Mouse (Mus musculus) lung, embryonic 14.5 days (tissue): ENCODE results near the gene Olfr140. TPM values are rescaled to one million over a fixed set of nuclear protein-coding genes. Genes with fewer than 3 reads are reported as not detected.

Experiments used
- ATAC-seq: fragments of 200-750 bp; cut with Nextera tagmentation; 2 replicates; pipeline ENCODE4 v1.8.0; 2017; ENCODE audit warnings: mild to moderate bottlenecking, moderate TSS enrichment, moderate library complexity; ENCODE audit not compliant: insufficient read depth
- DNase-seq: peaks from one replicate; pipeline ENCODE4 v3.0.0-alpha.2; 2015
- H3K27ac ChIP-seq: fragments of 300-500 bp; sonication (generic); 2 replicates; pipeline ENCODE4 v1.5.1; 2014; ENCODE audit warnings: low read depth, mild to moderate bottlenecking, moderate library complexity
- H3K27me3 ChIP-seq: fragments of 300-500 bp; sonication (generic); 2 replicates; pipeline ENCODE4 v1.6.1; 2014; ENCODE audit warnings: low read length, control low read depth; ENCODE audit not compliant: insufficient read depth
- H3K36me3 ChIP-seq: fragments of 300-500 bp; sonication (generic); 2 replicates; pipeline ENCODE4 v1.6.1; 2014; ENCODE audit warnings: control low read depth; ENCODE audit not compliant: insufficient read depth
- H3K4me1 ChIP-seq: fragments of 300-500 bp; sonication (generic); 2 replicates; pipeline ENCODE4 v1.6.1; 2014; ENCODE audit warnings: antibody characterized with exemption, control low read depth; ENCODE audit not compliant: insufficient read depth
- H3K4me2 ChIP-seq: fragments of 300-500 bp; sonication (generic); 2 replicates; pipeline ENCODE4 v1.6.1; 2014; ENCODE audit warnings: mild to moderate bottlenecking
- H3K4me3 ChIP-seq: fragments of 300-500 bp; sonication (generic); 2 replicates; pipeline ENCODE4 v1.5.1; 2014; ENCODE audit warnings: low read depth, low read length
- H3K9ac ChIP-seq: fragments of 300-500 bp; sonication (generic); 2 replicates; pipeline ENCODE4 v1.6.1; 2014
- H3K9me3 ChIP-seq: fragments of 300-500 bp; sonication (generic); 2 replicates; pipeline ENCODE4 v1.6.1; 2016; ENCODE audit warnings: low read depth, low read length, control low read depth
- CTCF ChIP-seq: IDR thresholded peaks from 2 replicates; pipeline ENCODE4 v1.5.1; 2016; ENCODE audit warnings: antibody characterized with exemption, low read depth
- WGBS: fragments of 180-500 bp; shearing (Covaris S2); extraction: QIAGEN DNeasy Blood & Tissue Kit; methylation state at CpG from one replicate; pipeline ENCODE4 v1.1.7; 2014; 5-methylcytosine and 5-hydroxymethylcytosine counted together
- polyA plus RNA-seq: library from polyadenylated mRNA; unstranded; fragments of >200 nt; fragmentation: Nextera tagmentation; extraction: Ambion mirVana; gene quantifications from 2 replicates; pipeline ENCODE4 v1.2.1, GENCODE M21; 2014

Olfr140 gene
- not detected in 2 replicates for polyA plus RNA-seq

DNA sequence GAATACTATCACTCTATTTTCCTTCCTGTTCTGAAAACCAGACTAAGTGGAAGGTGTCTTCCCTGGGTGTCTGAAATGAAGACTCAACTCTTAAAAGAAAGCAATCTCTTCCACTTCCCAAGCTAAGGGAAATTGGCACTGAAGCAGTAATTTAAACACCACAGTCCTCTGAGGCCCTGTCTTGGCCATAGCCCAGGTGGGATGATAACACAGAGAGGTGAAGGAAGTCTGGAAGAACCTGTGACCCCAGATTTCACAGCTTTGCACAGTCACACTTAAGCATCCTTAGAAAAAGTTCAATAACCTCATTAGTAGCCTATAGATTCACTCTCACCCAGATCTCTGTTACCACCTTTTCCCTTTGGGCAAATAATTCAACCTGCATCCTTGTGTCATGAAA is at the start of gene Olfr140:
Gene Olfr140, minus strand, starts transcription at position 101 of the 400 bp plus-strand sequence.
- no peaks in the 10 kb centered on the region for H3K9me3 ChIP-seq
- TF ChIP-seq CTCF, result no peak
- H3K27ac ChIP-seq, result no peak within 1 kb of the TSS
- no peaks in the 10 kb centered on the region for H3K27me3 ChIP-seq
- no peak for DNase-seq
- H3K4me3 ChIP-seq, result no peak within 1 kb of the TSS
- no peaks in the 10 kb centered on the region for H3K36me3 ChIP-seq
- H3K9ac ChIP-seq, result no peak within 1 kb of the TSS
- no peak for ATAC-seq
- H3K4me1 ChIP-seq, result no peaks in the 10 kb centered on the region
- H3K4me2 ChIP-seq, result no peak within 1 kb of the TSS

DNA sequence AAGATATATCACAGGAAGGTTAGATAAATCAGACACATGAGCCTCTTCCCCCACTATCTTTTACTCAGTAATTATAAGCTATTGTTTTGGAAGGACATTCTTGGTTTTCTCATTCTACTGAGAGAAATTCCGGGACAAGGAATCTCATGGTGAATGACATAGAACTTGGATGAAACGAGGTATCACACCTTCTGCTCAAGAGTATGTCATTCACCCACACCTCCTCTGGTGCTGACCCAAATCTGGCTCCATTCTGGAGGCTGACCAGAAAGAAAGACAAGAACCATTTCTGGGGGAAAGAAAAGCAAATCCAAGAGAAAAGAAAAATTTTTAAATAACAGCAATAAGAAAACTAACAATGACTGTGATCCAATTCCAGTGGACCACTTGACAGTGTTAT is 6.7 kb upstream of the Olfr140 start:
- H3K36me3 ChIP-seq, result no peaks in the 10 kb centered on the region
- ATAC-seq, result no peak
- no peak overlapping the region for H3K4me3 ChIP-seq
- no peak for DNase-seq
- H3K27me3 ChIP-seq, result no peaks in the 10 kb centered on the region
- H3K4me1 ChIP-seq, result no peaks in the 10 kb centered on the region
- H3K9ac ChIP-seq, result no peak overlapping the region
- H3K27ac ChIP-seq, result no peak overlapping the region
- no peaks in the 10 kb centered on the region for H3K9me3 ChIP-seq
- TF ChIP-seq CTCF, result no peak
- WGBS, result 45% methylated on average over 2 of the region's 2 CpGs
- H3K4me2 ChIP-seq, result no peak overlapping the region

- no peaks in the 10 kb centered on the region for H3K4me1 ChIP-seq
- no peak for TF ChIP-seq CTCF
- H3K9ac ChIP-seq, result no peak within 1 kb of the TSS
- DNase-seq (no peak), ATAC-seq (no peak)
- no peaks in the 10 kb centered on the region for H3K36me3 ChIP-seq
- no peak within 1 kb of the TSS for H3K27ac ChIP-seq
- H3K4me3 ChIP-seq, result no peak within 1 kb of the TSS
- no peak within 1 kb of the TSS for H3K4me2 ChIP-seq
- H3K27me3 ChIP-seq, result no peaks in the 10 kb centered on the region
- H3K9me3 ChIP-seq, result no peaks in the 10 kb centered on the region
Observed at GRCm38 (mm10) chr2:90035037-90035436, 28.4 kb downstream of the Olfr140 start, which contains the start of gene Olfr1265. Gene Olfr1265, plus strand, starts transcription at chr2:90035337.

GRCm38 (mm10) chr2:90025477-90025876 is 37.9 kb downstream of the Olfr140 start, which contains the start of gene Olfr1264:
Gene Olfr1264, minus strand, starts transcription at chr2:90025577.
- Histone ChIP-seq H3K4me1 (no peaks in the 10 kb centered on the region), H3K27me3 (no peaks in the 10 kb centered on the region), H3K9ac (no peak within 1 kb of the TSS), H3K4me2 (no peak within 1 kb of the TSS), H3K36me3 (no peaks in the 10 kb centered on the region), H3K27ac (no peak within 1 kb of the TSS), H3K4me3 (no peak within 1 kb of the TSS), H3K9me3 (no peaks in the 10 kb centered on the region)
- no peak for DNase-seq
- WGBS, result 67% methylated on average over 2 of the region's 2 CpGs
- no peak for ATAC-seq
- no peak for TF ChIP-seq CTCF

- 70% methylated on average over 2 of the region's 2 CpGs for WGBS
- Histone ChIP-seq H3K27me3 (no peaks in the 10 kb centered on the region), H3K9ac (no peak within 1 kb of the TSS), H3K27ac (no peak within 1 kb of the TSS), H3K9me3 (no peaks in the 10 kb centered on the region), H3K36me3 (no peaks in the 10 kb centered on the region), H3K4me1 (no peaks in the 10 kb centered on the region), H3K4me3 (no peak within 1 kb of the TSS), H3K4me2 (no peak within 1 kb of the TSS)
- DNase-seq (no peak), ATAC-seq (no peak)
- TF ChIP-seq CTCF, result no peak
Observed at GRCm38 (mm10) chr2:90011831-90012230, 51.6 kb downstream of the Olfr140 start, which contains the start of gene Olfr1263. Gene Olfr1263, plus strand, starts transcription at chr2:90012131.

GRCm38 (mm10) chr2:89999845-90000244 is 63.5 kb downstream of the Olfr140 start, which contains the start of gene Olfr1262:
Gene Olfr1262, plus strand, starts transcription at chr2:90000145.
- DNase-seq (no peak), ATAC-seq (no peak)
- Histone ChIP-seq H3K4me2 (no peak within 1 kb of the TSS), H3K9ac (no peak within 1 kb of the TSS), H3K27me3 (no peaks in the 10 kb centered on the region), H3K9me3 (no peaks in the 10 kb centered on the region), H3K4me3 (no peak within 1 kb of the TSS), H3K27ac (no peak within 1 kb of the TSS), H3K4me1 (no peaks in the 10 kb centered on the region), H3K36me3 (no peaks in the 10 kb centered on the region)
- TF ChIP-seq CTCF, result no peak

Other genes starting within 250 kb of the Olfr140 start
- gene Olfr1256, start 222.0 kb downstream of the Olfr140 start, polyA plus RNA-seq, result not detected in 2 replicates
- gene Olfr48, start 215.4 kb downstream of the Olfr140 start, polyA plus RNA-seq, result not detected in 2 replicates
- not detected in 2 replicates for gene Olfr1257, start 185.2 kb downstream of the Olfr140 start, polyA plus RNA-seq
- not detected in 2 replicates for gene Olfr1258, start 136.3 kb downstream of the Olfr140 start, polyA plus RNA-seq
- gene Olfr1259, start 114.9 kb downstream of the Olfr140 start, polyA plus RNA-seq, result not detected in 2 replicates
- gene Olfr1260, start 89.3 kb downstream of the Olfr140 start, polyA plus RNA-seq, result not detected in 2 replicates
- not detected in 2 replicates for gene Olfr1261, start 72.4 kb downstream of the Olfr140 start, polyA plus RNA-seq
- not detected in 2 replicates for gene Olfr1262, start 63.4 kb downstream of the Olfr140 start, polyA plus RNA-seq
- gene Olfr1263, start 51.5 kb downstream of the Olfr140 start, polyA plus RNA-seq, result not detected in 2 replicates
- not detected in 2 replicates for gene Olfr1264, start 38.0 kb downstream of the Olfr140 start, polyA plus RNA-seq
- not detected in 2 replicates for gene Olfr1265, start 28.3 kb downstream of the Olfr140 start, polyA plus RNA-seq
- not detected in 2 replicates for gene Olfr1269, start 57.8 kb upstream of the Olfr140 start, polyA plus RNA-seq
- gene Olfr32, start 78.7 kb upstream of the Olfr140 start, polyA plus RNA-seq, result not detected in 2 replicates
- gene Olfr1270, start 89.5 kb upstream of the Olfr140 start, polyA plus RNA-seq, result not detected in 2 replicates
- gene Olfr1506, start 160.9 kb upstream of the Olfr140 start, polyA plus RNA-seq, result not detected in 2 replicates
- gene Olfr142, start 194.0 kb upstream of the Olfr140 start, polyA plus RNA-seq, result not detected in 2 replicates
- gene Olfr1271, start 207.4 kb upstream of the Olfr140 start, polyA plus RNA-seq, result not detected in 2 replicates
- gene Olfr1272, start 229.2 kb upstream of the Olfr140 start, polyA plus RNA-seq, result not detected in 2 replicates